Mouse (Mus musculus) intestine, embryonic 14.5 days (tissue): ENCODE data around the gene Kcnq1. TPM values are rescaled to one million over a fixed set of nuclear protein-coding genes. Genes with fewer than 3 reads are reported as not detected.

Source experiments
- ATAC-seq: fragments of 200-750 bp; cut with Nextera tagmentation; replicated peaks from 2 replicates; pipeline ENCODE4 v1.8.0; 2017; ENCODE audit warnings: low read depth, moderate number of reproducible peaks, moderate TSS enrichment, moderate library complexity; ENCODE audit not compliant: low FRiP score, low TSS enrichment
- DNase-seq: peaks from one replicate; pipeline ENCODE4 v3.0.0-alpha.2; 2018; ENCODE audit warnings: low spot score
- H3K27ac ChIP-seq: fragments of 300-500 bp; sonication (generic); 2 replicates; pipeline ENCODE4 v1.5.1; 2014; ENCODE audit warnings: low read depth, mild to moderate bottlenecking, control low read depth
- H3K27me3 ChIP-seq: fragments of 300-500 bp; sonication (generic); replicated peaks from 2 replicates; pipeline ENCODE4 v1.6.1; 2014; ENCODE audit warnings: low read length, control low read depth; ENCODE audit not compliant: control insufficient read depth, insufficient read depth
- H3K36me3 ChIP-seq: fragments of 300-500 bp; sonication (generic); 2 replicates; pipeline ENCODE4 v1.6.1; 2014; ENCODE audit warnings: low read length, control low read depth; ENCODE audit not compliant: control insufficient read depth, insufficient read depth
- H3K4me1 ChIP-seq: fragments of 300-500 bp; sonication (generic); replicated peaks from 2 replicates; pipeline ENCODE4 v1.6.1; 2014; ENCODE audit warnings: low read length, control low read depth, mixed read lengths; ENCODE audit not compliant: control insufficient read depth, insufficient read depth
- H3K4me2 ChIP-seq: fragments of 300-500 bp; sonication (generic); 2 replicates; pipeline ENCODE4 v1.6.1; 2014; ENCODE audit warnings: low read length
- H3K4me3 ChIP-seq: fragments of 300-500 bp; sonication (generic); 2 replicates; pipeline ENCODE4 v1.5.1; 2014; ENCODE audit warnings: low read depth, low read length, control low read depth, mixed read lengths
- H3K9ac ChIP-seq: fragments of 300-500 bp; sonication (generic); 2 replicates; pipeline ENCODE4 v1.6.1; 2014; ENCODE audit warnings: mild to moderate bottlenecking, low read length
- H3K9me3 ChIP-seq: fragments of 300-500 bp; sonication (generic); 2 replicates; pipeline ENCODE4 v1.6.1; 2016; ENCODE audit warnings: low read length, control low read depth; ENCODE audit not compliant: control insufficient read depth
- WGBS: fragments of 180-500 bp; shearing (Covaris S2); extraction: QIAGEN DNeasy Blood & Tissue Kit; methylation state at CpG from one replicate; pipeline ENCODE4 v1.1.7; 2014; 5-methylcytosine and 5-hydroxymethylcytosine counted together
- polyA plus RNA-seq: library from polyadenylated mRNA; unstranded; fragments of >200 nt; fragmentation: Nextera tagmentation; extraction: Ambion mirVana; gene quantifications from 2 replicates; pipeline ENCODE4 v1.2.1, GENCODE M21; 2014

Gene Kcnq1
- polyA plus RNA-seq, 1 experiment from 2014 or later: 5.3 TPM

DNA sequence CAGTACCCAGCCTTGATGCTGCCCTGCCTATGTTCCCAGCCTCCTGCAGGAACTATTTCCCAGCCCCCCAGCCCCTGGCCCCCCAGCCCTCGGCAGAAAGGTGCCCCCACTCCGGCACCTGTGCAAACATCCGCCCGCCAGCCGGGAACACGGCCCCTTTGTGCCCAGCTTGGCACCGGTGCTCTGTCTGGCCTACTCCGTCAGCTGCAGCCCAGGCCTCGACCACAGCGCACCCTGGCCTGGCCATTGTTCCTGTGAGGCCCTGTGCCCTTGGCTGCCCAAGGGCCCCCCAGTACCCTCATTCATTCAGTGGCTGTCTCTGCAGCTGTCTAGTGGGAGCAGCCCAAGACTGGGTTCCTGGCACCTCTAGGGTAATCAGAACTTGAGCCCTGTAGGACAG lies 80.2 kb downstream of the Kcnq1 start:
- no peaks in the 10 kb centered on the region for H3K27me3 ChIP-seq
- H3K27ac ChIP-seq: no peak overlapping the region
- DNase-seq: peak; percentile 43
- no peak for ATAC-seq
- H3K9ac ChIP-seq: no peak overlapping the region
- H3K9me3 ChIP-seq: no peaks in the 10 kb centered on the region
- no peak overlapping the region for H3K4me3 ChIP-seq
- no peaks in the 10 kb centered on the region for H3K36me3 ChIP-seq
- no peak overlapping the region for H3K4me2 ChIP-seq
- no peaks in the 10 kb centered on the region for H3K4me1 ChIP-seq
- WGBS: 80% methylated on average over 10 of the region's 10 CpGs

DNA sequence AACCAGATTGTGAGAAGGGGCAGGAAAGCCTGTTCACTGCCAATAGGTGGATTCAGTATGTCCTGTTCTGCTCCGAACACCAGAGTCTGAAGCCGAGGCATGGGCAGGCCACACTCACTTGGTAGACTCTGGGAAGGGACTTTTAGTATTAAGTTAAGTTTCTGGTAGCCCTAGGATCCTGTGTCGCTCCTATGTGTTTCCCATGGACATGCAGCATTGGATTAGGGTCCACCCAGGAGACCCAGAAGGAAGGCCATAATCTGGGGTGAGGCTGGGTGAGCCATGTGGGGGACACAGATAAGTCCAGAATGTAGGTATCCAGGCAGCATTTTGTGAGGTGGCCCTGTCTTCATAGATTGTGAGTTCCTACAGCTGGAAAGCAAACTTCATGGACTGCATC lies 81.0 kb downstream of the Kcnq1 start:
- Histone ChIP-seq H3K36me3 (no peaks in the 10 kb centered on the region), H3K9ac (no peak overlapping the region), H3K27me3 (no peaks in the 10 kb centered on the region), H3K4me1 (no peaks in the 10 kb centered on the region), H3K9me3 (no peaks in the 10 kb centered on the region), H3K27ac (no peak overlapping the region), H3K4me2 (no peak overlapping the region), H3K4me3 (no peak overlapping the region)
- 91% methylated on average over 3 of the region's 3 CpGs for WGBS
- peak; percentile 49 for DNase-seq
- ATAC-seq: no peak

- 80% methylated on average over 2 of the region's 2 CpGs for WGBS
- DNase-seq (peak; percentile 48), ATAC-seq (no peak)
- H3K4me3 ChIP-seq: no peak overlapping the region
- H3K27me3 ChIP-seq: no peaks in the 10 kb centered on the region
- no peak overlapping the region for H3K27ac ChIP-seq
- H3K9ac ChIP-seq: no peak overlapping the region
- H3K4me1 ChIP-seq: no peaks in the 10 kb centered on the region
- H3K9me3 ChIP-seq: no peaks in the 10 kb centered on the region
- no peaks in the 10 kb centered on the region for H3K36me3 ChIP-seq
- H3K4me2 ChIP-seq: no peak overlapping the region
Observed at GRCm38 (mm10) chr7:143188589-143188988, 82.4 kb downstream of the Kcnq1 start.

GRCm38 (mm10) chr7:143189965-143190722 lies 84.0 kb downstream of the Kcnq1 start:
- Histone ChIP-seq H3K4me3 (no peak overlapping the region), H3K27me3 (no peaks in the 10 kb centered on the region), H3K36me3 (no peaks in the 10 kb centered on the region), H3K9ac (no peak overlapping the region), H3K4me2 (no peak overlapping the region), H3K9me3 (no peaks in the 10 kb centered on the region), H3K4me1 (no peaks in the 10 kb centered on the region), H3K27ac (no peak overlapping the region)
- WGBS: 88% methylated on average over 3 of the region's 3 CpGs
- peak; percentile 45 for DNase-seq
- ATAC-seq: no peak

DNA sequence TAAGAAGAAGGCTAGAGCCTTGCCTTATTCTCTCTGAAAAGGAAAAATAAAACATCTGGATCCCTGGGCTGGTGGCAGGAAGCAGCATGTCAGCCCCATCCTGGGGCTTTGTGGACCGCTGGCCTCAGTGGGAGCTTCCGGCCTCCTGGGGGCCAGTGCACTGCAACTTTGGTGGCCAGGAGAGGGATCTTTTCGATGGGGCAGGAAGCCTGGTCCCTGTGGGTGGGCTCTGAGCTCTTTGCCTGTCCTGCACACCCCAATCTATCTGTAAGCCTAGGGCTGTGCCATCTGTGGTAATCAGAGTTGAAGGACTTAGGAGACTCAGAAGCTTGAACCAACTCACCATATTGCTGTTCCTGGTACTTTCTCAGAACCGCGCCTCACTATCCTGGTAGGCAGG lies 84.7 kb downstream of the Kcnq1 start:
- no peak overlapping the region for H3K27ac ChIP-seq
- no peaks in the 10 kb centered on the region for H3K27me3 ChIP-seq
- no peaks in the 10 kb centered on the region for H3K36me3 ChIP-seq
- H3K9ac ChIP-seq: no peak overlapping the region
- DNase-seq (peak; percentile 43), ATAC-seq (no peak)
- H3K4me1 ChIP-seq: no peaks in the 10 kb centered on the region
- no peak overlapping the region for H3K4me2 ChIP-seq
- no peak overlapping the region for H3K4me3 ChIP-seq
- WGBS: 76% methylated on average over 5 of the region's 5 CpGs
- no peaks in the 10 kb centered on the region for H3K9me3 ChIP-seq

DNA sequence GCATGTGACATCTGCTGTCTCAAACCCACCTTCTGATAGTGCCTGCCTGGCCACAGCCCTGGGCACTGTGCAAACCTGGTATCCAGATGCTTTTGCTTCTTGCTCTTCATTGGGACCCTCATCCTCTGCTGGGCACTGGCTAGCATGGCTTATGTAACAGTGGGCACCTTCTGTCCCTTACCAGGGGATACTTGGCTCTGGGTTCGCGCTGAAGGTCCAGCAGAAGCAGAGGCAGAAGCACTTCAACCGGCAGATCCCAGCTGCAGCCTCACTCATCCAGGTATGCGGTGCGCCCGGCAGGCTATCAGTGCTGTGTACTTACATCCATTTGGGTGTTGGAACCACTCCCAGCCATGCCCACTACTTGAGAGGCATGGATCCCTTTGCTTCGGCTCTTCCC lies 86.2 kb downstream of the Kcnq1 start:
- H3K4me1 ChIP-seq: no peaks in the 10 kb centered on the region
- H3K27ac ChIP-seq: no peak overlapping the region
- H3K36me3 ChIP-seq: no peaks in the 10 kb centered on the region
- H3K27me3 ChIP-seq: no peaks in the 10 kb centered on the region; the same call in 1 of the 2 replicates
- H3K9me3 ChIP-seq: no peaks in the 10 kb centered on the region
- H3K9ac ChIP-seq: no peak overlapping the region
- 89% methylated on average over 7 of the region's 7 CpGs for WGBS
- H3K4me3 ChIP-seq: no peak overlapping the region
- DNase-seq: peak; percentile 31
- no peak overlapping the region for H3K4me2 ChIP-seq
- ATAC-seq: no peak

GRCm38 (mm10) chr7:143194064-143194463 lies 87.9 kb downstream of the Kcnq1 start:
- Histone ChIP-seq H3K9ac (no peak overlapping the region), H3K9me3 (no peaks in the 10 kb centered on the region), H3K4me3 (no peak overlapping the region), H3K27me3 (no peaks in the 10 kb centered on the region; the same call in 1 of the 2 replicates), H3K4me2 (no peak overlapping the region), H3K4me1 (no peaks in the 10 kb centered on the region), H3K36me3 (no peaks in the 10 kb centered on the region), H3K27ac (no peak overlapping the region)
- no peak for ATAC-seq
- DNase-seq: peak; percentile 47
- WGBS: 89% methylated on average over 7 of the region's 7 CpGs

- Histone ChIP-seq H3K9me3 (no peaks in the 10 kb centered on the region), H3K4me1 (no peaks in the 10 kb centered on the region), H3K27me3 (no peaks in the 10 kb centered on the region; the same call in 1 of the 2 replicates), H3K36me3 (no peaks in the 10 kb centered on the region), H3K27ac (no peak overlapping the region), H3K4me3 (no peak overlapping the region), H3K4me2 (no peak overlapping the region), H3K9ac (no peak overlapping the region)
- DNase-seq (peak; percentile 51), ATAC-seq (no peak)
- 64% methylated on average over 15 of the region's 15 CpGs for WGBS
Observed at GRCm38 (mm10) chr7:143197951-143198440, 91.8 kb downstream of the Kcnq1 start.

GRCm38 (mm10) chr7:143198443-143198842 lies 92.3 kb downstream of the Kcnq1 start:
- 49% methylated on average over 7 of the region's 7 CpGs for WGBS
- Histone ChIP-seq H3K4me2 (no peak overlapping the region), H3K4me3 (no peak overlapping the region), H3K27ac (no peak overlapping the region), H3K4me1 (no peaks in the 10 kb centered on the region), H3K9ac (no peak overlapping the region), H3K9me3 (no peaks in the 10 kb centered on the region), H3K27me3 (no peaks in the 10 kb centered on the region; the same call in 1 of the 2 replicates), H3K36me3 (no peaks in the 10 kb centered on the region)
- ATAC-seq (no peak), DNase-seq (peak; percentile 42)
